Mouse (Mus musculus) spleen, postnatal 4 days (tissue): ENCODE data around the gene Rps6kb2.

Experiments used
- DNase-seq, 2 experiments: peaks; one replicate each; pipeline ENCODE4 v3.0.0; 2022; ENCODE audit warnings: low spot score in 2 of 2

Rps6kb2 gene

DNA sequence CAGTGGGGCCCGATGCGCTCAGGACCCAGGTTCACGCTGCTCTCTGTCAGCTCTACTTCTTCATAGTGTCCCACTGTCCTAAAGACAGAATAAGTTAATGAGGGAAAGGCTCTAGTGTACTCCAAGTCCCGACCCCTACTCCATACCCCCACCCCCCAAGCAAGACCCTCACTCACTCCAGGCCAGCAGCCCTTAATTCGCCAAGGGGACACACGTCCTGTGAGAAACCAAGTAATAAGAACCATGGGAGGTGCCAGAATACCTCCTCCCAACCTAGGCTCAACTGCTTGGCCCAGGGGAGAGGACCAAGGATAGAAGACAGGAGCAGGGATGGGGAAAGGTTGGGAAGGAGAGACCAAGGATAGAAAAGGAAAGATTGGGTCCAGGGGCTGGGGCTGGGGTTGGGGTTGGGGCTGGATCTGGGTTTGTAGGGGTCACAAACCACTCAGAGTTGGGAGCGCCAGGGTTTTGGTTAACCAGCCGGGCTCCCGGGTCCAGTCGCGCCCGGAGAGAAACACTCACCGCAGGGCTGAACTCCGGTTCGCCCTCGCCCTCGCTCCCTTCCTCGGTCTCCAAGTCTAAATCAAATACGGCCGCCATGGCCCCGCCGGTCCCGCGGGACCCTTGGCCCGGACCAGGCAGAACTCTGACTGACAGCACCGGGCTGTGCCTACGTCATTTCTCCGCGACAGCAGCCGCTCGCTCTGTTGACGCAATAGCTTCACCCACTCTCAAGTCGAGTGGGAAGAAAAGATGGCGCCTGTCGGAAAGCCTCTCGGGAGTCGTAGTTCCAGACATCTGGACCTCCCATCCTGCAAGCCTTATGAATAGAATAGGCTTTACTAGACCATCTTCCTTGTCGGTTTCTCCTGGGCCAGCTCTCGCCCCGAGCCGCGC is at the start of gene Rps6kb2:
Rps6kb2 (minus strand) TSS at position 709 of the 897 bp plus-strand sequence.
- peak; percentile 93 to 96 for DNase-seq

DNA sequence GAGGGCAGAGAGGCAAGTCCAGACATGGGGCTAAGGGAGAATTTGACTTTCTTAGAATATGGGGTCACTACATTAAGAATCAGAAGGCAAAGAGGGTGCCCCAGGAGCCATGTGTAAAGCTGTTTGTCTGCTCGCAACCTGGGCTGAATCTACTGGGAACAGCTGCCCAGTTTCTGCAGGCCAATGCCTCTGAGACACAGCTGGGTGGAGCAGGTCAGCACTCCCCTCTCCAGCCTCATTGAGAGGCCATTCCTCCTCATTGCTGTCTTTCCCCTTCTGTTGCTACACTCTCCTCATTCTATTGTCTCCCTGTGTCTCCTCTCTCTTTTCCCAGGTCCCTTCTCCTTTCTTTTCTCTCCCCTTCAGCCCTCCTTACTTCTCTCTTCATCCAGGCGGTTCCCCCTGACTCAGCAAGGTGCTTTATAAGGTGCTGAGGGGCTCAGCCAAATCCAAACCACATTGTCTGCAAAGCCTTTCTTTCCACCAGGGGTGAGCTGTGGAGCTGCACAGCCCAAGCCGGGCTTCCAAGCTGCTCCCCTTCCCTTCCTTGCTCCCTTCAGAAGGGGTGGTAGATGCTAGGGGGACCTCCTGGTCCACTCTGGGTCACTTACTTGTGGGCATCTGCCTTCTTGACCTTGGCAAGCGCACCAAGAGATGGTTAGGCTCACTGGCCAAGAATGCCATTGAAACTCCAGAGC is 48.9 kb upstream of the Rps6kb2 start:
- no peak for DNase-seq

DNA sequence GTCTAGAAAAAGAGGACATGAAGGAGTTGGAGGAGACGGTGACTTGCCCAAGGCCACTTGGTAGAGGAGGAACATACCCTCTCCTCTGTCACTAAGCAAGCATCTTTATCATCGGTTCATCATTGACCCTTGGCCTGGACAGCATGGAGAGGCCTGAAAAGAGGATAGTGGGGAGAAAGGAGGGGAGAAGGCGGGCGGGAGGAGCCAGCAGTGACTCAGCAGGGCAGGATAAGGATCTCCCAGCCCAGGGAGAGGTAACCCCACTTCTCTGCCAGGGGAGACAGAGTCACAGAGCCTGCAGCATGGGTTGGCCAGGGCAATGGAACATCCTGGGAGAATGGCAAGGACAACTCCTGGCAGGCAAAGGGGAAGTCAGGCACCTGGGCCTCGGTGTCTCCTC is 45.4 kb upstream of the Rps6kb2 start:
- DNase-seq = no peak

DNA sequence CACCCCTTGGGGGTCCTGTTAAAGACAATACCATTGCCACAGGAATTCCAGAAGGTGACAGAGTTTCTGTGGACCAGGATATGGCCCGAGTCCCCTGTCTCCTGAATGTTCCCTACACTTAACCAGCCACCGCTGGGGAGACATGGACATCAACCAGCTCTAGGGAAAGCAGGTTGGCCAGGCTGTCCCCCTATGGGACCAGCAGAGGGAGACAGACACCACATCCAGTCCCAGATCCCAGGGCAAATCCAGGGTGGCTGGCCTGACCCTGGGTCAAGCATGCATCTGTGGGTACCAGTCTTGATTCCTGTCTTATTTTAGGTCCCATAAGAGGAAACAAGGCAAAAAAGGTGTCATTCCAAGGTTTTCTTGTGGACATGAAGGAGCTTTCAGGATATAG is 43.8 kb upstream of the Rps6kb2 start:
- DNase-seq = peak in 1 of 2 experiments; percentile 65

DNA sequence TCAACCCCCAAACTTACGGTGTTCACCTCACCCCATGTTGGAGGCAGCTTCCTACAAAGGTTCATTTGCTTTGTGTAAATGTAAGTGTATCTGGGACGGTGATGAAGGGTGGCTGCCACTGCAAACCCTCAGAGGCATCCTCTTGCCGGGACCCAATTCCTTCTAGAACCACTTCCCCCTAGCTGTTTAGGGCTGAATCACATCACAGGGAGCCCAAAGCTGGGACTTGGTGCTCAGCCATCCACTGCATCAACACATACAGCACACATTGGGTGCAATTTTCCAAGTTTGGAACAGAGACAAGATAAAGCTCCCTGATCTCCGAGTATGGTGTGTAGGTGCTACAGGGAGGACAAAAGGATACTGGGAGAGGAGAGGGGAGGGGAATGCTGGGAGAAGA is 41.7 kb upstream of the Rps6kb2 start:
- no peak for DNase-seq

DNA sequence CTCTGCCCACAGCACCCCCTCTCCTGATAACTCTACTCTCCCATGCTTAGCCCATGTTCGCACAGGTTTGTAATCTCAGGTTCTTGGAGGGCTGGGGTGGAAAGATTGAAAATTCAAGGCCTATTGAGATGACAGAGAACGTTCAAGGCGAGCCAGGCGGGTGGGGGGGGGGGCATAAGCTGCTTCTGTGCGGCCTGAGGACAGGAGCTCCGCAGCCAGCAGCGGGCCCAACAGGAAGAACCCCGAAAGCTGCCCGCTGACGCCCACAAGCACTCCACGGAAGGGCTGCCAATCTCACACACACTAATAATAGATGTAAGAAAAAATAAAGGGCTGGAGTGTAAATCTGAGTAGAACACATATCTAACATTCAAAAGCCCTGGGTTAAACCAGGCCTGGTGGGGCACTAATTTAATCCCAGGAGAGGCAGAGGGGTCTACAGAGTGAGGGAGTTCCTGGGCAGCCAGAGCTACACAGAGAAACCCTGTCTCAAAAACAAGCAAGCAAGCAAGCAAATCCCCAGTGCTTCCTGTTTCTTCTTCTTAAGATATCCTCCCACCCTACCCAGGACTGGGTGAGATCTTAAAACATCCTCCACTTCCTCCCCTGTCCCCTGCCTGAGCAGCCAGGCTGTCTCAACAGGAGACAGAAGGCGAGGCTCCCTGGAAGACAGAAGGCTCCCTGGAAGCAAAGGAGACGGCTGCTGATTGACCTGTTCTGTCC is 40.6 kb upstream of the Rps6kb2 start:
- no peak for DNase-seq

DNA sequence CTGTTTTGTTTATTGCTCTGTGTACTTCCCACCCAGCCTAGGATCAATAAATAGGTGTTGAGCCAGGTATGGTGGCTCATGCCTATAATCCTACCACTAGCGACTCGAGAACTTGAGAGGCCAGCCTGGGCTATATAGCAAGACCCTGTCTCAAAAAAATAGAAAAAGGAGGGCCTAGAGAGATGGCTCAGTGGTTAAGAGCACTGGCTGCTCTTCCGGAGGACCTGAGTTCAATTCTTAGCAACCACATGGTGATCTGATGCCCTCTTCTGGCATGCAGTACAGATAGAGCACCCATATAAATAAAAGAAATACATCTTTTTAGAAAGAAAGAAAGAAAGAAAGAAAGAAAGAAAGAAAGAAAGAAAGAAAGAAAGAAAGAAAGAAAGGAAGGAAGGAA is 40.0 kb upstream of the Rps6kb2 start:
- DNase-seq = no peak

DNA sequence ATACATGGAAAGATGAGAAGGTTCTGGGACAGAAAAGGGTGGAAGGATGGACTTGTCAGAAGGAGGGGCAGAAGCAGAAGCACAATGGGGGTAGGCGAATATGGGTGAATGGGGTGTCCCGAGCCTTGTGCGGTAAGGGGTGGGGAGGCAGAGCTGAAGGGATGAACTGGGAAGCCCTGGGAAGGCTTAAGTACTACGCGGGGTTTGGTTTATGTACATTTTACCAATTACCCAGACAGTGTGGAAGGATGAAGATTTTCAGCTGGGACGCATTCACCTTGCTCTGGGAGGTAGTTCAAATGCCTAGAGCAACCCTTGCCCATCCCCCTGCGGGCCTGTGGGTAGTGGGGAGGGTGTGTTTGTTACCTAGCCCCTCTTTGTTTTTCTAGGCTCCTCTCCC is 39.0 kb upstream of the Rps6kb2 start:
- DNase-seq = no peak

DNA sequence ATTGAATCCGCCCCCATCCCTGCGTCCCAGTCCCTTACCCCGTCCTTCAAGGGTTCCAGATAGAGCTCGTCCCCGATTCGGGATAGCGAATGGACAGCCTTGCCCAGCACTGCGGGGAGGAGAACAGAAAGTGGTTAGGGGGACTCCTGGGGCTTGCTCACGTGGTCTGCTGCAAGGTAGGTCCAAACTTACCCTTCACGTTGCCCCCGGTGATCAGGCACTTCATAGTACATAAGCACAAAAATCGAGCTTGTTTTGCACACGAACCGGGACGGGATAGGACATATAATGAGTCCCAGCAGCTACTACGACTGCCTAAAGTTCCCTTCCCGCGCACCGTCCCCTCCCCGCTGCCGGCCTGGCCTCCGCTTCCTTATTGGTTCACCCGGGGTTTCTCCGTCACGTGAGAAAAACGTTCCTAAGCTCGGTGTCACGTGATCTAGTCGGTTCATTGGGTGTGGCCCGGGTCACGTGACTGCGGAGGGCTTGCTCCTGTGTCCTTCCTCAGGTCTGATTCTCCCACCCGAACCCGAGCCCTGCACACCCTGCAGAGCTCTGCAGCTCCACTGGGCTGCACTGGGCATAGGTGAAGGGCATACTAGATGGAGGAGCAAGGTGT is 38.2 kb upstream of the Rps6kb2 start, which contains the start of gene Rad9a:
Rad9a (minus strand) TSS at position 372 of the 619 bp plus-strand sequence.
- DNase-seq = peak; percentile 96 to 98

DNA sequence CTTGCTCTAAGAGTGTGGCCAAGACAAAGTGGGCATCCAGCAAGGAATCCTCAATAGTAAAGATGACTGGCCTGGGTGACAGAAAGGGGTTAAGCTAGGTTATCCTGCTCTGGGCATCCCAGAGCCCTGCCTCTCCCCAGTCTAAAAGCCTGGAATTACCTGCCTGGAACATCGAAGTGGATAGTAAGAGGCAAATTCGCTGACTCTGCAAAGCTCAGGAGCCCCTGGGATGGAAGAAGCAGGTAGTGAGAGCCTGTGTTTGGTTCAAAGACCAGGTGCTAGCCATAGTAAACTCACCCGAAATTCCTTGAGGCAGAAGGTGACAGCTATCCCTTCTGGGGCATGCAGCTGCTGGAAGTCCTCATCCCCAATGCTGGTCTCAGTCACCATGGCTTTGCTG is 34.0 kb upstream of the Rps6kb2 start:
- DNase-seq = no peak

DNA sequence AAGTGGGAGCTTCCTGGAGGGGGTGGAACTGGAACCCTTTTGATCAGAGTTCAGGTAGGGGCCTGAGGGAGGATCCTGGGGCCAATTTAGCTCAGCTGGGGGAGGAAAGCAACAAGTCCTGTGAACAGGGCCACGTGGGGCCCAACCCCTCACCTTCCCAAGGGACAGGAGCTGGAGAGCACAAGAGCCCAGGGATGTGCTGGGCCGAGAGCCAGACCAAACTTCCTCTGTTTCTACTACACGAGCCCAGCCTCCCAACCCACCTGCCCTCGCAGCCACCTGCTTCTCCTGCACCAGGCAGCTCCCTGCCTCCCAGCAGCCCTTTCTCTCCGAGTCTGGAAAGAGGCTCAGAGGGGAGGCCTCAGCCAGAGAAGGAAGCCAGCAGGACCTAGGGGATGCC is 33.4 kb upstream of the Rps6kb2 start:
- no peak for DNase-seq

DNA sequence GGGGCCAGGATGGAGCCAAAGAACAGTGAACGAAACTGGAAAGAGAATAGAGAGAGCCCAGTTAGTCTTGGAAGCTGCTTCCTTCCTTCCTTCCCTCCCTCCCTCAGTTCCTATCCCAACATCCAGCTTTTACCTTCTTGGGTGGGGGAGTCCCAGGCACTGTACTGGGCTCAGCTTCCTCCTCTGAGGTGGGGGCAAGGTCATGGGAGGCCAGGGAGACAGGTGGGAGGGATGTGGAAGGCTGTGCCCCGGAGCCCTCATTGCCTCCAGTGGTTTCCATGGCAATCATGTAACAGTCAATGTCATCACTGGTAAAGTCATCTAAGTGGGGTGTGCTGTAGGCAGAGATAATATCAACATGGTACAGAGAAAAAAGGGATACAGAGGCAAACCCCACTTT is 32.9 kb upstream of the Rps6kb2 start:
- no peak for DNase-seq

DNA sequence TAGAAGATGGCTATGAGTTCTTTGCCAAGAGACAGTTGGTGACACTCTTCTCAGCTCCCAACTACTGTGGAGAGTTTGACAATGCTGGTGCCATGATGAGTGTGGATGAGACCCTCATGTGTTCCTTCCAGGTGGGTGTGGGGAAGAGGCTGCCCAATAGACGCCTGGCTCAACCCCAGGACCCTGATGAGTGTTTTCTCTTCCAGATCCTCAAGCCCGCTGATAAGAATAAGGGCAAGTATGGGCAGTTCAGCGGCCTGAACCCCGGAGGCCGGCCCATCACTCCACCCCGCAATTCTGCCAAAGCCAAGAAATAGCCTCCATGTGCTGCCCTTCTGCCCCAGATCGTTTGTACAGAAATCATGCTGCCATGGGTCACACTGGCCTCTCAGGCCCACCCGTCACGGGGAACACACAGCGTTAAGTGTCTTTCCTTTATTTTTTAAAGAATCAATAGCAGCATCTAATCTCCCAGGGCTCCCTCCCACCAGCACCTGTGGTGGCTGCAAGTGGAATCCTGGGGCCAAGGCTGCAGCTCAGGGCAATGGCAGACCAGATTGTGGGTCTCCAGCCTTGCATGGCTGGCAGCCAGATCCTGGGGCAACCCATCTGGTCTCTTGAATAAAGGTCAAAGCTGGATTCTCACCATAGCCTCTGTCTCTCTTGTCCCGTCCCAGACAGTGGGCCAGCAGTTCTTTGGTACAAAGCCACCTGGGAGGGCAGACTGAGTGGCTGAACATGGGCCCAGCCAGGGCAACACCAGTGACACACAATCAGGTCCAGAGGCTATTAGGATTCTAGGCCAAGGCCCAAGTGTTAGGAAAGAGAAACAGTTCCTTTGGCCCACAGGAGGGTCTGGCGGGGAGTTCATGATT is 31.9 kb upstream of the Rps6kb2 start:
- DNase-seq = no peak

DNA sequence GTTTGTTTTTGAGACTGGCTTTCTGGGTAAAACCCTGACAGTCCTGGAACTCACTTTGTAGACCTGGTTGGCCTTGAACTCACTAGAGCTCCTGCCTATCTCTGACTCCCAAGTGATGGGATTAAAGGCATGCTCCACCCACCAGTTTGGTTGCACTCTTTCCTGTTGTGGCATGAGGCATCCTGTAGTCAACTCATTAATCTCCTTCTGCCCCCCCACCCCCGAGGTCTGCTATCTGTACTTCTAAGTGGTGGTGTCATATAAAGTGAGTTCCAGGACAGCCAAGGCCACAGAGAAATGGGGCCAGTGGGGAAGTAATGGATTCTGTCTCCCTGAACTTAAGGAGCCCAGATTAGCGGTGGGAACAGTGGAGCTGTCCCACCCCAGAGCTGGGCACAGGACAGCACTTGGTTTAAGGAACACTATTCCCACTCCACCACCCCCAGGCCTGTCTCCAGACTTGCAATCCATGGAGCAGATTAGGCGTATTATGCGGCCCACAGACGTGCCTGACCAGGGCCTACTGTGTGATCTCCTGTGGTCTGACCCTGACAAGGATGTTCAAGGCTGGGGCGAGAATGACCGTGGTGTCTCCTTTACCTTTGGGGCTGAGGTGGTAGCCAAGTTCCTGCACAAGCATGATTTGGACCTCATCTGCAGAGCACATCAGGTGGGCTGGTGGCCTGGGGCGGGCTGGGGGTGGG is 31.0 kb upstream of the Rps6kb2 start:
- DNase-seq = no peak

DNA sequence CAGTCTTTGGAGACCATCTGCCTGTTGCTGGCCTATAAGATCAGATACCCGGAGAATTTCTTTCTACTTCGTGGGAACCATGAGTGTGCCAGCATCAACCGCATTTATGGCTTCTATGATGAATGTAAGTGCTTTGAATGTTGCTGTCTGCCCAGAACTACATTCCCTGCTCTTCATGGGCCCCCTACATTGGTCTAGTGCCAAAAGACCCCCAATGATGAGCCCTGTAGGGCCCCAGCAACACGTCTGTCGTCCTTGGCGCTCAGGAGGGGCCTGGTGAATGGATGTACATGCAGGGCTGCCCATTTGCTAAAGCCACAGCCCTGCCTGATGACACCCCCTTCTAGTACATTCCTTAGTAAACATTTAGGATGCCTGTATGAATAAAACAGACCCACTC is 30.0 kb upstream of the Rps6kb2 start:
- DNase-seq = no peak

DNA sequence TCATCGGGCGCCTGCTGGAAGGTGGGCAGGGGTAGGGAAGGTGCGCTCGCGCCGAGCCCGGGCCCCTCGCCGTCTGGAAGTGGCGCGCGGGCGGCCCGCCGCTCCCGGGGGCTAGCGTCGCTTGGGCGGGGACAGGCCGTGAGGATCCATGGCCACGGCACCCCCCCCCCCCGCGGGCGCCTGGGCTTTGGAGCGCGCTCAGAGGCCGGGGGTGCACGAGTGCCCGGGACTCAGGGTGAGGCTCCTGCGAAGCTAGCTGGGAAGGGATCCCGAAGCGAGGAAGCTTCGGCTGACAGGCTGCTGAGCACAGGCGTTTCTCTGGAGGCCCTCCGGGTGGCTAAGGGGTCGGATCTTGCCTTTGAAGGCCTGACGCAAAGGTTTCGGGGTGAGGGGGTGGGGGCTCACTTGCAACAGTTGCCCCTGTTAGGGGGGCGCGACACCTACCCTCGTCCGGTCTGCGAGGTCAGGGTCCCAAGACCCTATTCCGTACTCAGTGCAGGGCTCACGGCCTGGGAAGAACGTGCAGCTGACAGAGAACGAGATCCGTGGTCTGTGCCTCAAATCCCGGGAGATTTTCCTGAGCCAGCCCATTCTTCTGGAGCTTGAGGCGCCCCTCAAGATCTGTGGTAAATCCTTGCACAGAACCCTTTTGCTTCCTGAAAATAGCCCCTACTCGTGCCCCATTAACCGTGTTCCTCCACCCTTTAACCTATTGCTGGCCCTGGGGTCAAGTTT is 29.3 kb upstream of the Rps6kb2 start:
- no peak for DNase-seq

DNA sequence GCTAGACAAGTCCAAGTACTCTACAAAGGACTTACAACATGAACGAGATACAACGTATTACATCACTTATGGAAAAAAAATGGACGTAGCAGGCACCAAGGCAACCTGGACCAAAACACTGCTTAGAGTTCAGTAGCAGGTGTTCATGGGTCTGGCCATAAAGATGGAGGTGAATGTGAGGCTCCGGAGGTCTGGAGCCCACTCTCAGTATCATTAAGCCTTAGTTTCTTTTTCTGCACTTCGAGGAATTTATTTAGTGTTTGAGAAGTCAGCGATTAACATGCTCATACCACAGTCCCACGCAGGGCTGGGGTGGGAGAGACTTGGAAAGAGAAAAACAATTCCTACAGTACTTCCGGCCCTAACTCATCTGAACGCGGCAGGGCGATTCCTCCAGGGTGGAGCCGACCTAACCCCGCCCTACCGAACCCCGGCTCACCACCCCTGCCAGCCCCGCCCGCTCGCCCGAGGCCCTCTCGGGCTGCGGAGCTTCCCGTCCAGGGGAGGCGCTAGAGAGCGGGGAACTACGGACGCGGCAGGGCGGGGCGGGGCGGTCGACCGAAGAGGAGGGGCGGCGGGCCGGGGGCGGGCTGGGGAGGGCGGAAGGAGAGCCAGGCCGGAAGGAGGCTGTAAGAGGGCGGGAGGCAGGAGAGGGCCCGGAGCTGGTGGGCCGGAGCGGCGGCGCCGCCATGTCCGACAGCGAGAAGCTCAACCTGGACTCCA is 28.5 kb upstream of the Rps6kb2 start, which contains the start of gene Ppp1ca:
Ppp1ca (plus strand) TSS at position 538 of the 723 bp plus-strand sequence.
- DNase-seq = peak; percentile 99 to 100

DNA sequence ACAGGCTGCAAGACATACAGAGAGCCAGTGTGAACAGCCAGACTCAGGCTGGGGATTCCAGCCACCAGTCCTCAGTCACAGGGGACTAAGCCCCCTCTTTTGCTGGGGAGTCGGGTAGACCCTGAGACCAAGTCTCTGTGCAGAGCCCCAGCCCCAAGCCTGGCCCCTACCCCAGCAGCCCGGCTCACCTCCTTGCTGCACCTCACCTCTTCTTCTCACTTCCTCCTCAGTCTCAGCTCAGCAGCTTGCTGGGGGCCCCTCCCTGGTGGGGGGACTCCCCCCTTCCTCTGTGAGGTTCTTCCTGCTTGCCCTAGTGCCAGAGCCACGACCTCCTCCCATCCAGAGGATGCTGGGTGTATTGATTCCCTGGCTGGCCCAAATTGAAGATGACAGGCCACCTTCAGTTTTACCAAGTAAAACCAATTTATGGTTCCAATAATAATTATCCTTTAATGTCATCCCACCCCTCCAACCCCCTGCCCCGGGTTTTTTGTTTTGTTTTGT is 27.7 kb upstream of the Rps6kb2 start, which contains the start of gene Tbc1d10c:
Tbc1d10c (minus strand) TSS at position 454 of the 504 bp plus-strand sequence.
- peak; percentile 76 to 85 for DNase-seq
